Mouse (Mus musculus): ENCODE measurements around the gene Arhgef2.

DNA sequence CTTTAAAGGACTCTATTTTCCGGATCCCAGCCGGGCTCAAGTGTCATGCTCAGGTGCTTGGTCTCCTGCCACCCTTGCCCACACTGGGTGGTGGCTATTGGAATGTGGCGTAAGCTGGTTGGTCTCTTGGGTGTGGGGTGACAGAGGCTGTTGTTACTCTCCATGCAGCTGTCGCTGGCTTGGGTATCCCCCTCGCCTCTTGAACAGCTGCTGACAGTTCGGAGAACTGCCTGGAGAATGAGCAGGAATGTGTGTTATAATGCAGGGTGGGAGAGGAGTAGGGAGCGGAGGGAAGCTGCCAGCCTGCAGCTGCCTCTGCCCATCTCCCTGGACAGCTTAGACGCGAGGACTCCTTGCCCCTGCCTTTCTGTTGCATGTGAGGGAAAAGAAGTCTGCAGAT lies 24.3 kb downstream of the Arhgef2 start:
- no peak for TF ChIP-seq POLR2A (IDR thresholded peaks at IDR 0.05; ENCODE audit: borderline replicate concordance, low read depth, low read length)
- no peak for TF ChIP-seq CTCF (IDR thresholded peaks at IDR 0.05; ENCODE audit: low read depth, low read length)
